Mouse (Mus musculus): ENCODE data around the gene Aif1l. TPM values are rescaled to one million over a fixed set of nuclear protein-coding genes. Genes with fewer than 3 reads are reported as not detected.
"Not testable (repeated sequence)": the region's sequence is repeated elsewhere in the genome, so short reads cannot be mapped to it uniquely, and the experiment has no call there.

The Aif1l gene
- 8.7 and 9.2 TPM in 2 replicates for polyA plus RNA-seq (2012; rRNA removed)

DNA sequence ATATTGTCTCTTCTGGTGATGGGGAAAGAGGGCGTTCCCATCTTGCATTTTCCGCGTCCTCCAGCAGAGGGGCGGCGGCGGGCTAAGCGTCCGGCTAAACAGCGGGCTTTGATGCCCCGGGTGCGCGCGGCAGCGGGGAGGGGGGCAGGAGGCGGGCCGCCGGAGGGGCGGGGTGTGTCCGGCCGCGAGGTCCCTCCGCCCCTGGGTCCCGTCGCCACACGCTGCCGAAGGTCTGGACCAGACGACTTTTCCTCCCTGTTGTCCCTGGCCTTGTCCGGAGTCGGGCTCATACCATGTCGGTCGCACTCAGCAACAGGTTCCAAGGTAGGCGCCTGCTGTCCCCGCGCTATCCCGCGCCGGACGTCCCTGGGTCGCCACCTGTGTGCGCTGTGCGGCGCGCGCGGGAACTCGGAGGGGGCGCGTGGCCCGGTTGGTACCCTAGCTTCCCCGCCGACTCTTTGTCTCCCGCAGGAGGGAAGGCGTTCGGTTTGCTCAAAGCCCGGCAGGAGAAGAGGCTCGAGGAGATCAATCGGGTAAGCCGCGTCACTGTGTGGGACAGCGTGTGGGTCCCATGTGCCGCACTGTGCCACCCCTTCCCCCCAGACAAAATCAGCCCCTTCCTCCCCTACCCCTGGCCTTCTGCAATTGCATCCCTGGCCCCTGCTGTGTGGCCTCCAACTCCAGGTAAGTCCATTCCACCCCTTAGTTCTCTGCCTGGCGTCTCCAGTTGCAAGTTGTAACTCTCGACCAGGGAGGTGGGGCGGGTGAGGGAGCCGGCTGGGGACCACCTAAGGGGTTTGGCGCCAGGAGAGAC, at the start of gene Aif1l:
Aif1l (plus strand) TSS at position 82 of the 814 bp plus-strand sequence.
- peak in 1 of 2 experiments; percentile 19 for DNase-seq (ENCODE audit: extremely low spot score in 1 of 2, low spot score in 1 of 2)

- DNase-seq (ENCODE audit: extremely low spot score in 1 of 2, low spot score in 1 of 2), result no peak
Observed at GRCm38 (mm10) chr2:31900932-31901331, 49.0 kb upstream of the Aif1l start.

DNA sequence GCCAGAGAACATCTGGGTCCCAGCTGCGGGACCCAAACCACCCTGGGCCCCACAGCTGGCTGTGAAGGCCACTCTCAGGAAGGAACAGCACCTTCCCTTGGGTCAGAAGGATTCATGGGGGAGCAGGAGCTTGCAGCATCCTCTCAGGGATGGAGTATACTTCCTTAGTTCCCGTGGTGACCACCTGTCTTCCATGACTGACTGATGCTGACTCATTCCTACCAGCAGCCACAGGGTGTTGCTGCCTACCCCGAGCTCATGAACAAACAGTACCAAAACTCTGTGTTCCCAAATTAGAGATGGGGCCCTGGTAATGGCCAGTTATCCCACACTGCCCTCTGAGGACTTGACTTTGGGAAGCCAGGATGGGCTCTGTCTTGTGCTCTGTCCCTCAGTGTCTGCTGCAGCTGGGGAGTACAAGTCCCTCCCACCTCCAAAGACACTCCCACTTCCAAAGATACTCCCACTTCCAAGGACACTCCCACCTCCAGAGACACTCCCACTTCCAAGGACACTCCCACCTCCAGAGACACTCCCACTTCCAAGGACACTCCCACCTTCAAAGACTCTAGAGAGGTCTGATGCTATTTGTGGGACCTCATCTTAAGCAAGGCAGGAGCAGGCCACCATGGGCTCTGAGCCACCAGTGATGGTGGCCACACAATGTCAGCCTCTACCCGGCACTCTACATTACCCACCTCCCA, 48.1 kb upstream of the Aif1l start:
- no peak for DNase-seq (ENCODE audit: extremely low spot score in 1 of 2, low spot score in 1 of 2)

DNA sequence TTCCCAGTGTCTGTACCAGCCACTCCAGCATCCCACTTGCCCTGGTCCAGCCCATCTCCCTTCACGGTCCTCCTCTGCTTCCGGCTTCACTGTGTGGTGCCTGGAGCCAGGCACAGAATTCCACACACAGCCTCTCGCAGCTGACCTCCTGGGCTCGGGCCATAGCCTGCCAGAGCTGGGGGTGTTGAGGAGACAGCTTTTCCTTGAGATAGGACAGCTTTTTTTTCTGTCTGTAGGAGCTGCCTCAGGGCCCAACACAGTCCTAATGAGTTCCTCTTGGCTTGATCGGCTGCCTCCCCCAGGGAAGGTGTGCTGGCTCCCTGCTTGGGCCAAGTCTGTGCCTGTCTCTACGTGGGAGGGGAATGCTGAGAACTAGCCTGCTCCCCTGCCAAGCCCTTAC, 45.9 kb upstream of the Aif1l start:
- DNase-seq (ENCODE audit: extremely low spot score in 1 of 2, low spot score in 1 of 2), result no peak

DNA sequence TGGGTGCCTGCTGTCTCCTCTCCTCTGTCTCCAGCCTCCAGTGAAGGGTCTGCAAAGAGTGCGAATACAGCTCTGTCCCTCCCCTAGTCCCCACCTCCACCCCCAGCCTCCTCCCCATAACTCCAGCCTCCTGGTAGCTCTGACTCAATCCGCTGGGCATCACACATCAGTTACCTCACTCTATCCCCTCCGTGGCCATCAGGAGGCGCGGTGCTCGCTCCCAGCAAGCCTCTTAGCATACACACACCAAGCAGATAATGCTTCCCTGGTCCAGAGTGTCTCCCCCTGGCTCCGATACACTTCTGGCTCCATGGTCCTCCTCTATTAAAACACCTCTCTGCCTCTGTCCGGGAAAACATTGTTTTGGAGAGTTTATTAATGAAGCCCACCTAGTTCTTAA, 45.3 kb upstream of the Aif1l start:
- no peak for DNase-seq (ENCODE audit: extremely low spot score in 1 of 2, low spot score in 1 of 2)

- no peak for DNase-seq (ENCODE audit: extremely low spot score in 1 of 2, low spot score in 1 of 2)
Observed at GRCm38 (mm10) chr2:31905682-31906081, 44.3 kb upstream of the Aif1l start.

GRCm38 (mm10) chr2:31906407-31906806, 43.5 kb upstream of the Aif1l start:
- peak; percentile 18 to 66 for DNase-seq (ENCODE audit: extremely low spot score in 1 of 2, low spot score in 1 of 2)

- DNase-seq (ENCODE audit: extremely low spot score in 1 of 2, low spot score in 1 of 2), result peak in 1 of 2 experiments; percentile 31
Observed at GRCm38 (mm10) chr2:31912575-31912974, 37.4 kb upstream of the Aif1l start.

DNA sequence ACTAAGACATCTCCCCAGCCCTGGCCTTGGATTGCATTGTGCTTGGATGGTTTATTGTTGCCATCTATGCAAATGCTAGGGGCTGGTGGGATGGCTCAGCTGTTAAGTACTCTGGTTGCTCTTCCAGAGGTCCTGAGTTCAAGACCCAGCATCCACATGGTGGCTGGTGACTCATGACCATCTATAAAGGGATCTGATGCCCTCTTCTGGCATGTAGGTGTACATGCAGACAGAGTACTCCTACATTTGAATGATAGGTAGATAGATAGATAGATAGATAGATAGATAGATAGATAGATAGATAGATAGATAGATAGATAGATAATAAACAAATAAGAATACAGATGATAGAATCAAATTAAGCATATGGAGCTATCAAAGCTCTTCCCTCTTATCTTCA, 35.7 kb upstream of the Aif1l start:
- not testable (repeated sequence) for DNase-seq (ENCODE audit: extremely low spot score in 1 of 2, low spot score in 1 of 2)

- peak; percentile 35 to 90 for DNase-seq (ENCODE audit: extremely low spot score in 1 of 2, low spot score in 1 of 2)
Observed at GRCm38 (mm10) chr2:31915112-31915511, 34.8 kb upstream of the Aif1l start.

DNA sequence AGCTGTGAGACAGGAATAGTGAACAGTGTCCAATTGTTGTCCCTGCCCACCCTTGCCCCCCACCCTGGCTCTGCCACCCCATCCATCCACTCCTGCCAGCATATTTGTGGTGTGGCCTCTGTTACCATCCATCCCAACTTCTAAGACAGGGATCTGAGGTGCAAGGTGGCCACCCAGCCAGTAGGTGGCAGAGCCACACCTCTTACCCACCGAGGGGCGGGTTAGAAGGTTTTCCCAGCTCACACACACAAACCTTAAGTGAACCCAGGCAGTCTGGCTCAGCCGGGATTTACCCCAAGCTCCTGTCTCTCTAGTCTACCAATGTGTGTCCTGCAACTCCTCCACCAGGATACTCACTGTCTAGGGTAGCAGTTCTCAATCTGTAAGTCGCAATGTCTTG, 32.3 kb upstream of the Aif1l start:
- DNase-seq (ENCODE audit: extremely low spot score in 1 of 2, low spot score in 1 of 2), result peak in 1 of 2 experiments; percentile 56

DNA sequence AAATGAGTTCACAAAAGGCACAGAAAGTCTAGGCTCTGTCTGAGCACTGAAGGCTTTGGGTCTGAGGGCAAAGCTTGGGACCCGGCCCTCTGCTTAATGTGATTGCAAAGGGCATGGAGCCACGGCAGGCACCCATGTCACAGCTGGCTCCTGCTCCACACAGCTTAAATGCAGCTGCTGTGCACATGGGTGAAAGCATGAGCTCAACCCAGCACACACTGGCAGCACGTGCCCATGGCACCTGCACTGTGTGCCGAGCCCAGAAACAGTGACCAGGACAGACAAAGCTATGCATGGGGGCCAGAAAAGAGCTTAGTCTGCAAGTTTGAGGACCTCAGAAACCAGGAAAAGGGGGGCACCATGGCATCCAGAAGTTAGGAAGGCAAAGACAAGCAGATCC, 26.3 kb upstream of the Aif1l start:
- no peak for DNase-seq (ENCODE audit: extremely low spot score in 1 of 2, low spot score in 1 of 2)

DNA sequence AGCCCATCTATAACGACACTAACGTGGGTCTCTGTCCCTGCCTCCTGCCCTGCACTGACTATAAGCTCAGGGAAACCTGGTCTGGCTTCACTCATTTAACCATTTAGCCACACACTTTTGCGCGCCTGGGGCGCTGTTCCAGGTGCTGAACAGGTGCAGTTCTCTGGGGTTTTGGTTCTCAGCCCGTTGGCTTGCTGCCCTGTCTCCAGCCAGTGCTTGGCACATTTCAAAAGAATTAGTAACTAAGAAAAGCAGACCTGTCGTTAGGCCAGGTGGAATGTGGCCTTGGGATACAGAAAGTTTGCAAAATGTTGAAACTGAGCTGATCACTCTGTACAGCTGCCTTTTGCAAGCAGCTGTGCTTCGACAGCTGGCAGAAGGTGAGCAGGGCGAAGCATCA, 25.1 kb upstream of the Aif1l start:
- DNase-seq (ENCODE audit: extremely low spot score in 1 of 2, low spot score in 1 of 2), result no peak

- no peak for DNase-seq (ENCODE audit: extremely low spot score in 1 of 2, low spot score in 1 of 2)
Observed at GRCm38 (mm10) chr2:31925936-31926335, 24.0 kb upstream of the Aif1l start.

DNA sequence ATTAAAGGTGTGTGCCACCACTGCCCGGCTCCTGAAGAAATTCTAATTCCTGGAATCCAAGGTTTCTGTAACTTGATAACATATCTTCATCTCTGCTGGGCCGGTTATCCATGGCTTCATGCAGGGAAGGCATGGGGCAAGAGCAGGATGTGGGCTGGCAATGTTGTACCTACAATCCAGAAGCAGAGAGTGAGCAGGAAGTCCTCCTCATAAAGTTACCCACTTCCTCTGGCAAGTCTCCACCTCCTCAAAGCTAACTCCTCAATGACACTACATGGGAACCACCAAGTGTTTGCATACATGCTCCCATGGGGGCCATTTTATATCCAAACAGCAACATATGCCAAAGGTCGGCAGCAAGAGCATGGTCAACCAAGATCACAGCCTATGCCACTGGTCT, 20.3 kb upstream of the Aif1l start:
- no peak for DNase-seq (ENCODE audit: extremely low spot score in 1 of 2, low spot score in 1 of 2)

DNA sequence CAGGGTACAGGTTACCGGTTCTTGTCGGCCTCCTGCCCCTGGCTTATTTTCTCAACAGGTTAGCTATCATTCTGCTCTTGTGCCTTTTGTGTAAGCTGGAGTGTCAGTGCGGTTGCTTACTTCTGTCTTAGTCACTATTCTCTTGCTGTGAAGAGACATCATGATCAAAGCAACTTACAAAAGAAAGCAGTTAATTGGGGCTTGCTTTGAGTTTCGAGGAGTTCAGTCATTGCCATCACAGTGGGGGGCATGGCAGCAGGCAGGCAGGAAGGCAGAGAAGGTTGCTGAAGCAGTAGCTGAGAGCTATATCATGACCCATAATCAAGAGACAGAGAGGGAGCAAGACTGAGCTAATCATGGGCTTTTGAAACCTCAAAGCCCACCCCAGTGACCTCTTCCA, 15.4 kb upstream of the Aif1l start:
- DNase-seq (ENCODE audit: extremely low spot score in 1 of 2, low spot score in 1 of 2), result no peak

GRCm38 (mm10) chr2:31935054-31935453, 14.9 kb upstream of the Aif1l start:
- no peak for DNase-seq (ENCODE audit: extremely low spot score in 1 of 2, low spot score in 1 of 2)

DNA sequence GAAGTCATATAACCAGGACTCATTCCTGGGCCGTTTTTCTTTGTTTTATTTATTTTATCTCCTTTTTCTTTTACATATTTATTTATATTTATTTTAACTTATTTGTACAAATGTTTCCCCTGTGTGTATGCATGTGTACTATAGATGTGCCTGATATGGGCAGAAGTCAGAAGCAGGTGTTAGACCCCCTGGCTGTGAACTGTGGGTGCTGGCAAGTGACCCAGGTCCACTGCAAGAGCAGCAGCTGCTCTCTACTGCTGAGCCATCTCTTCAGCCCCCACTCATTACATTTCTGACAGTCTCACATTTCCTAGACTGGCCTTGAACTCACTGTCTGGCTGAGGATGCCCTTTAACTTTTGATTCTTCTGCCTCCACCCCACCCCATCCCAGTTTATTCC, 11.6 kb upstream of the Aif1l start:
- DNase-seq (ENCODE audit: extremely low spot score in 1 of 2, low spot score in 1 of 2), result no peak

DNA sequence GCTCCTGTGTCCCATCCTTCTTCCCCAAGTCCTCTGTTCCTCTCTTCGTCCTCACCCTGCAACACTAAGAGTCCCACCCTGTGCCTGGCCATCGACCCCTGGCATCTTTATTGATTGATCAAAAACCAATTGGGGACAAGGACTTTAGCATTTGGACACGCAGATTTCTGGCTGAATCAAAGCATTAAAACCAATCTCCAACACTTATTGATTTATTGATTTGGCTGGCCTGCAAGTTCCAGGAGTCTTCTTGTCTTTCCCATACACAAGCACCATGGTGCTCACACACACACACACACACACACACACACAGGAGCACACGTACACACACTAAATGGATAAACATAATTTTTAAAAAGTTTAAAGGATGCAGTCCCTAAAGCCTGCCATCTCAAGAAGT, 6.9 kb upstream of the Aif1l start:
- no peak for DNase-seq (ENCODE audit: extremely low spot score in 1 of 2, low spot score in 1 of 2)

DNA sequence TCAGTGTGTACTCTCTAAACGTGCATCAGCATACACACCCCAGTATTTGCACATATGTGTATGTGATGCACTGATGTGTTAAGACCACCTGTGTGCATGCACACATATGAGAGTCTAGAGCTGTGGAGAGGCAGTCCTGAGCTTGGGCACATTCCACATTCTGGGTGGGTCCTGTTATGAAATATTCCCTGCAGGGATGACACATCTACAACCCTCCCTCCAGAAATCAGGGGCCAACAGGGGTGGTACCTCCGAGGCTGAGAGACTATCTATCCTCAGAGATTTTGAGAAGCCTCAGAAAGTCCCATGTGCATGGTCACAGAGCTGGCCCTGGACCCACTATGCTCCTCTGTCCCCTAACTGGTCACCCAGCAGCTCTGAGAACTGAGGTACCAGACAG, 4.4 kb upstream of the Aif1l start:
- no peak for DNase-seq (ENCODE audit: extremely low spot score in 1 of 2, low spot score in 1 of 2)

DNA sequence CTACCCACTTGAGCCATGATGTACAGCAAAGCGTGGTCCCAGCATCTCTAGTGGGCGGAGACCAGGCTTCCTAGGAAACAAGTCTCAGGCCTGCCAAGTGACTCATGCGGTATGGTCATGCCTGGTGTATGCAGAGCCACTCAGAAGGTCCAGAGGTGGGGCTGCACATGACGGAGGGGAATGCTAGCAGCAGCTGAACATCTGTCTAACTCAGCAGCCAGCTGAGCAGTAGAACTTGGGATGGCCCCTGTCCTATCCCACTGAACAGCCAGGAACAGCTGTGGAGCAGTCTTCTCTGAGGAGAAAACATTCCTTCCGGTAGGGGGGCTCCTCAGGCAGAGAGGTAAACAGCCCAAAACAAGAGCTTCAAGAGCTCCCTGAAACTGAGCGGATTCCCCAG, 1.5 kb upstream of the Aif1l start:
- DNase-seq (ENCODE audit: extremely low spot score in 1 of 2, low spot score in 1 of 2), result no peak

GRCm38 (mm10) chr2:31948801-31949200, 1.1 kb upstream of the Aif1l start:
- no peak for DNase-seq (ENCODE audit: extremely low spot score in 1 of 2, low spot score in 1 of 2)

Data from frontal cortex, adult 2 months (tissue).